Mouse (Mus musculus) kidney, adult 8-10 months (tissue): Measurements from ENCODE around the gene Tomm7.
"Not testable (repeated sequence)": the region's sequence is repeated elsewhere in the genome, so short reads cannot be mapped to it uniquely, and the experiment has no call there.

Experiments used
- DNase-seq, 2 experiments: peaks; one replicate each; pipeline ENCODE4 v3.0.0; 2022

Gene Tomm7

DNA sequence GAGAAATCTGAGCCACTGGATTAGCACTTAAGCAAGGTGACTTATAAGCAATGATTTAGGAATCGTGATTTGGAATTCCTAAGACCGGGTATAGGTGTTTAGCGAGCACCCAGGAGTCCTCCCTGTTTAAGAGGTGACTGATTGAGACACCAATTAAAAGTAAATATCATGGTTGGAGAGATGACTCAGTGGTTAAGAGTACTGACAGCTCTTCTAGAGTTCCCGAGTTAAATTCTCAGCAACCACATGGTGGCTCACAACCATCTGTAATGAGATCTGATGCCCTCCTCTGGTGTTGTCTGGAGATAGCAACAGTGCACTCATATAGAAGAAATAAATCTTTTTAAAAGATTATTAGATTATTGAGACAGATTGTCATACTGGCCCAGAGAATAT lies 7.2 kb upstream of the Tomm7 start:
- DNase-seq: not testable (repeated sequence)

DNA sequence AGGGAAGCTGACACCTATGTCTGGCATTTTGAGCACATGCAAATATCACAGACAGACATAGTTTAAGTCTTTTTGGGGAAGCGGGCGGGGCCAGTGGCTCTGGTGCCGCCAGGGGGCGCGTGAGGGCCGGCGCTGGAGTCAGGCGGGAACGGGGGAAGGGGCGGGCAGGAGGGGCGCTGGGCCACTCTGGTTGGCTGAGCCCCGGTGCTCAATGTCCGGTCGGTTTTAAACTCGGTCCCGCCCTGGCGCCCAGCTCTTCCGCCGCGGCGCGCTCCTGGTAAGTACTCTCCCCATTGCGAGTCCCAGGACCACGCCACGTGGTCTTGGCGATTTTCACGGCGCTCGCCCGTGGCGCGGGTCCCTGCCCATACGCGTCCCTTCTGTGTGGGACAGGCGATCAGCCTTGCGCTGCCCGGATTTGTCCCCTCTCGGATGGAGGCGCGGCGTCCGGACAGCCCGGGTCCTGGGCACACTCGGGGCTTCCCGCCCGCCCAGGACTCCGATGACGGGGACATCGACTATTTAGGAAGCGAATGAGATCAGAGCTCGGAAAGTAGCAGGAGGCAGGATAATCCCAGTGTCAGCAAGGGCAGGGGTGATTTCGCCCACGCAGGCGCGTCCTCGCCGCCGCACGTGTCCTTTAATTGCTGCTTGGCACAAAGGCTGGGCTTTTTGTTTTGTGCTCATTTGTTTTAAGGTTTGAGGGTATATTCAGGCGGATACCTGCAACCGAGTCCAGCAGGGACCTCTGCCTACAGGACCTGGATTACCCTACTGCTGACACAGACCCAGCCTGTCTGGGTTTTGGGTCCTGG lies 6.6 kb upstream of the Tomm7 start:
- DNase-seq: peak; percentile 85 to 94

DNA sequence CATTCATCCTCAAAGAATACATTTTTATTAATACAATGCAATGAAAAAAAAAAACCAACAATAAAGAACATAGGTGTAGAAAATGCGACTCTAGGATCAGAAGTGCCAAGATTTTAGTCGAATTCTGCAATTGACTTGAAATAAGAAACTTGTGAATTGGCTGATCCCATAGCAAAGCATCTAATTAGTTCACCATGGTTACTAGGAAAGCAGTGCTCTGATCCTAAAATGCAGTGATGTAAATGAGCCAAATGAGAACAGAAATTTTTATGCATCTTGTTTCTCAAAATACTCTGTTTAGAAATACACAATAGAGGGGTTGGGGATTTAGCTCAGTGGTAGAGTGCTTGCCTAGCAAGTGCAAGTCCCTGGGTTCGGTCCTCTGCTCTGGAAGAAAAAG lies 1.2 kb upstream of the Tomm7 start:
- no peak for DNase-seq

DNA sequence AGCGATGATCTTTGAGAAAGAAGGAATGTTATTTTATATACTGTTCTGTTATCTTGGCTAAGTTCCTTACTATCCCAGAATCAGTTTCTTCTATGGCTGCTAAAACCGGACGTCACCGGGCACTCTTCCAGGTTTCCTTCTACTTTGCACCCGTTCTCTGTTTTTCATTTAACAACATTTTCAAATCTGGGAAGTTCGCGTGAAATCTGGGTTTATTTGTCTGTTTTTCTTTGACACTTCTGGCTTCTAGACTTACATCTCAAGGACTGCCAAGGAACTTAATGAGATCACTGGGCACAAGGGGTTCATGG lies 525 bp upstream of the Tomm7 start:
- DNase-seq: peak; percentile 53 to 60

DNA sequence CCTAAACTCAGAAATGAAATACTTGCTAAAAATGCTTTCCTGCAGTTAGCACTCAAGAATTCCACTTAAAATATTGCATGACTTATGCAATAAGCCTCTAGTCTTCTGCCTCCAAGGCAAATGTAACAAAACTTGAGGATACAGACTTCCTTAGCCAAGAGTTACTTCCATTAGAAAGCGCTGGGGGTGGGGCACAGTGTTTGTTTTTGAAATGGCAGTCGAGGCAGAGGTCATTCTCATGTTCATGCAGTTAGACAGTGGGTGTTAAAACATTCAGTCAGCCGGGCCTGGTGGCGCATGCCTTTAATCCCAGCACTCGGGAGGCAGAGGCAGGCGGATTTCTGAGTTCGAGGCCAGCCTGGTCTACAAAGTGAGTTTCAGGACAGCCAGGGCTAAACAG lies 5.8 kb downstream of the Tomm7 start:
- no peak for DNase-seq

DNA sequence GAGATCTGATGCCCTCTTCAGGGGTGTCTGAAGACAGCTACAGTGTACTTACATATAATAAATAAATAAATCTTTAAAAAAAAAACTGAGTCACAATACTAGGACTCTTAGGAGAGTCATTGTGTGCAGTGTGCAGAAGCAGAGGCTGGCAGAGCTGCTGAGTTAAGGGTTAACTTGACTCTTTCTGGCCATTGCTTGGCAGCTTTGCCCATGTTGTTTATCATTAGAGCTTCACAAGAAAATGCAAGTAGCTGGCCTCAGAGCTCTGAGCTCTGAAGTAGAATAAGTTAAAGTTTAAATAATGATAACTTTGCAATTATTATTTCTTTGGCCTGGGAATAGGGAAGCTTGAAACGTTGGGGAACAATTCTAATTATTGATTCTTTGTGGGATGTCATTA lies 8.3 kb downstream of the Tomm7 start:
- peak in 1 of 2 experiments; percentile 29 for DNase-seq

DNA sequence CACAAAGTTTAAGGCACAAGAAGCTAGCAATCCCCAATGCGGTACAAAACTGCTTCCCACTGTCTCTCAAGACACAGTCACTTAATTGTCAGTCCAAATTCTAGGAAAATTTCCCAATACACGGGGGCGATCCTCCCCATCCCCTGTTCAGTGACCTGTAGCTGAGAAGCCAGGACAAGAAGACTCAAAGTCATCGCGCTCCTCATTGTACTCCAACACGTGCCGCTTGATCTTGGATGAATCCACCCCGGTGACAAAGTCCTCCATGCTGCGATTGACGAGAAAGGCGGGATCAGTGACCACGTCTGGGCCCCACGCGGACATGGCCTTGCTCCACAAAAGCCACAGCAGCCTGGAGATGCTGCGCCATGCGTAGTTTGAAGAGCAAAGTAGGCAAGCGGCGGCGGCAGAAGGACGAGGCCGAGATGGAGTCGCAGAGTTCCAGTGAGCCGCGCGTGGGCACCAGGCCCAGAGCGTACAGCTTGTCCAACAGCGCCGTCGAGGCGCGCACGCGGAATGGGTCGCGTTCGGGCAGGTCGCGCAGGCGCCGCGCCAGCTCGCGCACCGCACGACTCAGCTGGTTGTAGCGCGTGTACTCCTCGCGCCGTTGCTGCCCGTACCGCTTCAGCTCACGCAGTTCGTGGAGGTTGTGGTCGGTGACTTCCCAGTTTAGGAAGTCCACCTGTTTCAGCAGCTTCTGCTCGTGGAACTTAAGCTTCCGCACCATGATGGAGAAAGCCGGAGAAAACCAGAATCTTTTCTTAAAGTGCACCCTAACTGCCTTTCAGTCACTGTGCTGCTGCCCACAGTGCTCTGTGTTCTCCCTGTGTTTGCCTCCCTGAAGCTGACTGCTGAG lies 12.8 kb downstream of the Tomm7 start:
- peak in 1 of 2 experiments; percentile 17 for DNase-seq

DNA sequence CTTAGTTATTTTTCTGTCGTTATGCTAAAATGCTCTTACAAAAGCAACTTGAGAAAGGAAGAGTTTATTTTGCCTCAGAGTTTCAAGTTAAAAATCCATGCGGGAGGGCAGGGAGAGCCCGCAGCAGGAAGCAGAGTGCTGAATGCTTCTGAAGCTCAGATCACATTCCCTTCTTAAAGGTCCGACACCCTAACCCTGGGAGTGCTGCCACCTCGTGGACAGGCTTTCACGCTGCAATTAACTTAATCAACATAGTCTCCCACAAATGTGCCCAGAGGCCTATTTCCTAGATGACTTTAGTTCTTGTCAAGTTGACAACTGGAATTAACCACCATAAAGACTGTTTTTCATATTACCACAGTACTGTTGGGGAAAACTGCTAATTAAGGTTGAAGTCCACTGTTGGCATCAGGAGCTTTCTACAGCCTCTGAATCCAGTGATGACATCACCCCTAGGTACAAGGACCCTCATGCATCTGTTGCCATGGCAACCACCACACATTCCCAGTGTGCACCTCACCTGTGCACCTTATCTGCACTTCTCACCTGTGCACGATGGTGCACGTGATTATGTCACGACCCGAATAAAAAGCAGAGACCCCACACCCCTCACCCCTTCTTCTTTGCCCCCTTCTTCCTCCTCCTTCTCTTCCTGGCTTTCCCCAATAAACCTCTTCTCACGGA lies 17.5 kb downstream of the Tomm7 start:
- DNase-seq: peak; percentile 38 to 56

DNA sequence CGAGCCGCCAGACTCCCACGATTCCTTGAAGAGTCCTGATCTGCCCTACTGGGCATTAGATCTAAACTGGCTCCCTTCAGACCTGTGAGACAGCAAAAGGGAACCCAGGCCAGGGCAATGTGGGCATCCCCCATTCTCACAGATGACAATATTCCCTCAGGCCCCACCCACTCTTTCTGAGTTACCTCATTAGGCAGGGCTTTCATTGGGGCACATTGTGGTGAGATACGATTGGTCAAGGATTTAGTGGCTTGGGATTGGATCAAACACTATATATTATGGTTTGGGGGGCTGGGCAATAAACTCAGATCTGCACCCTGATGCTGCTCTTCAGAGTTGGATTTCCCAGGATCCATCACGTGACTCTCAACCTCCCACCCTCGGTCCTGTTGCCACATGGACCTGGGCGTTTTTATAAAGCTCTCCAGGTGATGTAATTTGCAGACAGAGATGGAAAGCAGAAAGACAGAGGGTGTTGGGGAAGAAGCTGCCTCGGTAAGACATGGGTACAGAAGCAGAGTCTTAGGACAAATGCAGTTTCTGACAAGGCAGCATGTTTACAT lies 19.7 kb downstream of the Tomm7 start:
- no peak for DNase-seq

DNA sequence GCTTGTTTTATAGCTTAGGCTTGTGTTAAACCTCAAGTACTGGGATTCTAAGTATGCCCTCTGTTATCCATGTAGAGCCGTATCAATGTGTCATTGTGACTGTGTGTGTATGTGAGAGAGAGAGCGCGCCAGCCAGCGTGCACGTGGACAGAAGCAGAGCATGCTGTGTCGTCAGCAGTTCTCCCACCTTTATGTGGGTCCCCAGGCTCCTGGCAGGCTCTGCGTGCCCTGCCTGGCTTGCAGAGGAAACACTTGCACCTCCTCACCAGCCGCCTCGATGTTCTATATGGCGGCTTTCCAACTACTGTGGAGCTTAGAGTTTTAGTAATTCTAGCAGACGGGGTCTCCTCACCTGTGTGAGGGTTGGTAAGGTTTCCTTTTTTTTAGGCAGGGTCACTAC lies 21.7 kb downstream of the Tomm7 start:
- no peak for DNase-seq

DNA sequence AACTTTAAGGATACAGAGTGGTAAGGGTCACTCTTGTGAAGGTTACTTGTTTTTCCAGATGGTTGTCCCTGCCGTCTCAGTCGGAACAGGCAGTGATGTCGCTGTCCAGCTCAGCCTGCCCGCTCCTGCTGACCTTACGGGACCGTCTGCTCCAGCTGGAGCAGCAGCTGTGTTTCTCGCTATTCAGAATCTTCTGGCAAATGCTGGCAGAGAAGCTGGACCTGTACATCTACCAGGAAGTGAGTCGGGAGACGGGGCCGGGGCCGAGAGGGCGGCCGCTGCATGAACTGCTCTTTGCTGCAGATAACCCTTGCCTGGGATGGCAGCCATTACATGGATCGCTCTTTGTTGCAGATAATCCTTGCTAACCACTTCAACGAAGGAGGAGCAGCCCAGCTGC lies 27.3 kb downstream of the Tomm7 start:
- DNase-seq: no peak

DNA sequence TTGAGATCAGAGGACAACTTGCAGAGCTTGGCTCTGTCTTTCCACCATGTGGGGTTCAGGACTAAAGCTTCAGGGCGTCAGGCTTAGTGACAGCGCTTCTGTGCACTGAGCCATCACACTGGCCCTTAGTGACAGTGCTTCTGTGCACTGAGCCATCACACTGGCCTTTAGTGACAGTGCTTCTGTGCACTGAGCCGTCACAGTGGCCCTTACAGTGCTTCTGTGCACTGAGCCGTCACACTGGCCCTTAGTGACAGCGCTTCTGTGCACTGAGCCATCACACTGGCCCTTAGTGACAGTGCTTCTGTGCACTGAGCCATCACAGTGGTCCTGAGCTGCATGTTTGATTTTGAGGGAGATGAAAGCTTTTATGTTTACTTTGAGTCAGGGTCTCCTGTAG lies 29.1 kb downstream of the Tomm7 start:
- DNase-seq: no peak

DNA sequence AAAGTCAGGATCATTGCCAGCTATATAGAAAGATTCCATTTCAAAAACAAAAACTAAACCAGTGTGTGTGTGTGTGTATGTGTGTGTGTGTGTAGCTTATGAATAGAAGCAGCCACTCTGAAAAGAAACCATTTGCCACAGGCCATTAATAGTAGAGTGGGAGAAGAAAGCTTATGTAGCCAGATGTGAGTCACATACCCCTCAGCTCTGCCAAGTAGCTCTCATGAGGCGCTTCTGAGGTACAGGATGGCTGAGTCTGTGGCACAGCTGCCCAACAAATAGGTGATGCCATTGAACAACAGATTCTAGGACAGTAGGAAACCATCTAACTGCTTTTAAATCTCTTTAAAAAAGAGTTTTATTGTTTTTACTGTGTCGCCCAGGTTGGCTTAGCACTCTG lies 51.2 kb downstream of the Tomm7 start:
- no peak for DNase-seq

DNA sequence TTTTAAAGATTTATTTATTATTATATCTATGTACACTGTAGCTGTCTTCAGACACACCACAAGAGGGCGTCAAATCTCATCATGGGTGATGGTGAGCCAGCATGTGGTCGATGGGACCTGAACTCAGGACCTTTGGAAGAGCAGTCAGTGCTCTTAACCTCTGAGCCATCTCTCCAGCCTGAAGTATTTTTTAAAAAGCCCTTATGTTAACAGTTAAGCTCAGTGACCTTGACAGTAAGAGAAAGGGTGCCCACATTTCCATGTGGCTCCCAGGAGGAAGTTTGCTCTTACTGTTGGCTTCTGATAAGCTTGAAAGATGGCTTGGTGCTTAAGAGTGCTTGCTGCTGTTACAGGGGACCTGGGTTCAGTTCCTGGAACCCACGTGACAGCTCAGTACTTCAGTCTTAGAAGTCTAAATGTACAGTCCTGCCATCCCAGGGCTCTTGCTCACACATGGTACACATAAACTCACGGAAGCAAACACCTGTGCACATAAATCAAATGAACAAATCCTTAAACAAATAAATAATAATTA lies 54.8 kb downstream of the Tomm7 start:
- DNase-seq: no peak
